Mouse (Mus musculus): Measurements from ENCODE around the gene Cxcr4.

DNA sequence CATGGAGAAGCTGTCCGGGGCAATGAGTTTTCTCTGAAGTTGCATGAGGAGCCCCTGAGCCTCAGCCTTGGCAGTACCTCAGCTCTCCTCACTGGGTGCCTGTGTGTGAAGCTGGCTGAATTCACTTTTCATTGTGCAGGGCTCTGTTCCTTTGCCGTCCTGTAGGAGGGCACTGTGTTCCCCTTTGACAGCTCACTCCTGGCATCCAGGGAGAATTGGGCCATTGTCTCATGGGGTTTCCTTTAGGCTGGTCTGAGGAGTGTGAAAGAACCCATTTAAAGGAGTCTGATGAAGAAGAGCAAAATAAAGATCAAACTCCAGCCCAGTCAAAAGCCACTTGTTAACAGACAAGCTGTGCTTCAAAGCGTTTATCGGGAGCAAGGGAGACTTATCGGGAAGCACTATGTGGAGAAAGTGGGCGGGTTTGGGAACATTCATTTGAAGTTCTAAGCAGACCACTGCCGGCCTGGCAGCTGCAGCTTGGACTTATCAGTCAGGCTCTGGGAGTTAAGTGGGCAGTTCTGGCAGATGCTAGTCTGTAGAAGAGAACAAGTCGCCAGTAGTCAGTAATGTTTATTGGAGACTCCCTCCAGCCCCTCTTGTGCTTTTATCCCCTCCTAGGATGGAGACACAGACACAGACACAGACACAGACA, 40.2 kb downstream of the Cxcr4 start:
- TF ChIP-seq CTCF (IDR thresholded peaks at IDR 0.05; ENCODE audit: low read depth) (no peak; the same call in 1 of the 2 replicates), EP300 (IDR thresholded peaks at IDR 0.05; ENCODE audit: low read depth) (no peak)

All from heart, postnatal 0 days (tissue).